Mouse (Mus musculus) layer of hippocampus, adult 9-11 months (tissue): Measurements from ENCODE around the gene Ptgir.

Experiments
- DNase-seq: peaks from one replicate; pipeline ENCODE4 v3.0.0; 2022

The Ptgir gene

GRCm38 (mm10) chr7:16892352-16892730, 13.9 kb upstream of the Ptgir start:
- DNase-seq, result no peak

- DNase-seq, result no peak
These were observed 12.7 kb upstream of the Ptgir start for GRCm38 (mm10) chr7:16893612-16894011.

DNA sequence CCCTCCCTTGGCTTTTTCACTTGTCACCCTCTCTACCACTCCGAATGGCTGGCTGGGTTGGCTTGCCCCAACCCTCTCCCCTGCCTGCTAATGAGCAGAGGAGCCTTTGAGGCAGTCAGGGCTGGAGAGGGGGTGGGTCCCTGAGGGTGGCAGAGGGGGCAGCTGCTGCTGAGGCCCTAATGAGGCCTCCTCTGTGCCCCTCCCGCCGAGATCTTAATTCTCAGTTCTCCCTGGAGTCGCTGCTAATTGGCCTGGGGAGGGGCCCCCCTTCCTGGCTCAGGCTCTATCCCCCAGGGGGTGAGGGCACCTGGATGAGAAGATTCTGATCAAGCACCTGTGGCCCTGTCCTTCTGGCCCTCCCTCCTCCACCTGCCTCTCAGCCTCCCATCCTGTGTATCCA, 12.0 kb upstream of the Ptgir start:
- no peak for DNase-seq

DNA sequence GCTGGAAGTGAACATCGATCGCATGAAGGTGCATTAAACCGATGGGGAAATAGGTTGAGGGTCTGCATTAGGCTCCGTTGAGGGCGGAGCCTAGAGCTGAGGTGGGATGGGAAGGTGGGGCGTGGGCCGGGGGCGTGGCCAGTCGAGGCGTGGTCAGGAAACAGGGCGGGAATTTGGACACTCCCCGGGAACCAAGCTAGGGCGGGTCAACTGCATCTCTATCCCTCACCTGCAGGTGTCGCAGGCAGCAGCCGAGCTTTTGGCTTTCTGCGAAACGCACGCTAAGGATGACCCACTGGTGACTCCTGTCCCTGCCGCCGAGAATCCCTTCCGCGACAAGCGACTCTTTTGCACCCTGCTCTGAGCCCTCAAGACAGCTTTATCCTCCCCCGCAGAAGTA, 11.3 kb upstream of the Ptgir start:
- no peak for DNase-seq

GRCm38 (mm10) chr7:16895511-16895910, 10.8 kb upstream of the Ptgir start:
- DNase-seq, result no peak

DNA sequence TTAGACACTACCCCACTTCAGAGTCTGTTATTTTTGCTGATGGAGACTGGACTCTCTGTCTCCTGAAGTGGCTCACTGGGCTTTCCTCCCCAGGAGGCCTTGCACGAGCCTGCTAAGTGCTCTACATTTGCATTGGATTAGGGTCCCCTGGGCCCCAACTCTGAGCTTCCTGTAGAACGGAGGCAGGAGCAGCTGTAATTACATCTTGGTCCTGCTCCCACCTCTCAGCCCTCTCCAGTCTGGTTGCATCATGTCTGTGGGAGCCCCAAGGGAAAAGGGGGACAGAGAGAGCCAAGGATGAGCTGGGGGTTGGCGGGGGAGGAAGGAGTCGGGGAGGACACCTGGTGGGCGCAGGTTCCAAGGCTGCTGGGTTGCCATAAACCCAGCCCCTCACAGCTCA, 5.8 kb upstream of the Ptgir start:
- no peak for DNase-seq

DNA sequence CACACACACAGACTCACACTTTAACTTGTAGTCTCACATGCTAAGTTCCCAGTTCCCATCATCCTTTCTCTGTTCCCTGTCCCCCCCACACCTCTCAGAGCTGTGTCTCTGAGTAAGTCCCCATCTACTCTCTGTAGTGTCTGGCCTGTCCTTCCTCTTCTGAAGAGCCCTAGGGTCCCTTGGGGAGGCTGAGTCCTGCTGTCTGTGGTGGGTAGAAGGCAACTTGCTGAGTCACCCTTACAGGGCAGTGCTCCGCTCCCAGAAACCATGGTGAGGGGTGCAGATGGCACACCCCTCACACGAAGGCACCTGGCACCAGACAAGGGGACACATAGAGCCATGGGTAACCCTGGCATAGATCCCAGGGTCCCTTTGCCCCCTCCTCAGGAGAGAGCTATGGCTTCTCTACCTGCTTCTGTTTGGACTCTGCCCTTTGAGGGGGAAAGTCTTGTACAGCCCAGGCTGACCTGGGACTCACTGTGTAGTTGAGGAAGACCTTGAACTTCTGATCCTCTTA, 2.8 kb upstream of the Ptgir start:
- DNase-seq, result no peak

DNA sequence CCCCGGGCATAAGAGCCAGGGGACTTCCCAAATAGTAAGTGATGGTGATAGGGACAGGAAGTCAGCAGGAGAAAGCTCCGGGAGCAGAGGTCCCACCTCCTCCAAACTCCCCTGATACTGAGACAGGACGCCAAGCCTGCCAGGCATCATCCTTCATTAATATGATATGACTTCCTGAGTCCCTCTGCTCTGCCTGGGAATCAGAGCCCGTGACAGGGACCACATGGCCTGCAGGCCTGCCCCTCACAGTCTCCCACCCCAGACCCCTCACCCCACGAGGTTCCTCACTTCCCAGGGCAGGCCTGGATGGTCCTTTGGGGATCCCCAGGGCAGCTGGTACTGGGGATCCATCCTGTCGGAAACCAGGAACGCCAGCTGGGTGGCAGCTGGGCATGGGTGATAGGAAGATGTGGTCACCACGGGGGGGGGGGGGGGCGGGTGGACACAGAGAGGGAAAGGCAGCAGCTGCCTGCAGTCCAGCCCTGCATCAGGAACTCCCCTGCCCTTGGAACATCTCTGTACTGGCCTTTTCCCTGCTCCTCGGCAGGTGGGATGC, 2.1 kb upstream of the Ptgir start:
- DNase-seq, result no peak

DNA sequence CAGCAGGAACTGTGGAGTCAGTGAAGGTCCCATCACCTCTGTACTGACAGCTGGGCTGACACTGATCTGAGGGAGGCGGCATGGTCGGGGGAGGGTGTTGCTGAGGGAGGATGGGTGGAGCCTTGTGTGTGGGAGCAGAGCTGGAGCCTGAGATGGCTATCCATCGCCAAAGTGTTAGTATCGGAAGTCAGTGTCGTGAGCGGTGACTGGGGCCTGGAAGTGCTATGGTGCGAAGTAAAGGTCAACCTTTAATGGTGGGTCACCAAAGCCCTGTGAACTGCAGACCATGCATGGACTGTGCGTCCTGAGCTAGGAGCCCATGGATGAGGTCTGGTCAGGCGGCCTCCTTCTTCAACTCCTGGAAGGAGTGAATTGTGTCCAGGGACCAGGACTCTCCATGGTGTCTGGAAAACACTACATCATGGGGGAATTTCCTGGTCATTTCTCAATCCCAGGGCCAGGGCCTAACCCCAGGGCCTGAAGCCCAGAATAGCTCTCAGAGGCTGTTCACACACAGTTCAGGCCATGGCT, 734 bp upstream of the Ptgir start:
- no peak for DNase-seq

GRCm38 (mm10) chr7:16906889-16907559, 734 bp downstream of the Ptgir start:
- DNase-seq, result no peak

- no peak for DNase-seq
These were observed 1.6 kb downstream of the Ptgir start for GRCm38 (mm10) chr7:16907842-16908241.

GRCm38 (mm10) chr7:16908367-16908766, 2.1 kb downstream of the Ptgir start:
- no peak for DNase-seq

- no peak for DNase-seq
These were observed 2.6 kb downstream of the Ptgir start for GRCm38 (mm10) chr7:16908859-16909258.

DNA sequence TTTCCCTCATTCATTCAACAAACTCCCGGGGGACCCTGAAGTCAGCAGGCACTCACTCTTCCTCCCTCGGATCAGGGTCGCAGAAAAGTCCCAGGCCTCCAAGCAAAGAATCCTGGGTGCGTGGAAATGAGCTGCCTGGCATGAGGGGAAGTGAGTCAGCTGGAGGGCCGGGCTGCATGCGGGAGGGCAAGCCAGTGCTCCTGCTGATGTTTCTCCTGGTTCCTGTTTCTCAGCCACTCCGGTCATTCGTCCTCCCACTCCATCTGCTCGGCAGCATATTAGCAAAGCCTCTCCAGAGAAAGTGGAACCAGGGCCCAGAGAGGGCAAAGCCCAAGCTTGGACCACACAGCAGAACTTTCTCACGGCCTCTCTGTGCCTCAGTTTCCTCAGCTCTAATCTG, 3.6 kb downstream of the Ptgir start:
- no peak for DNase-seq

- DNase-seq, result no peak
These were observed 5.6 kb downstream of the Ptgir start for GRCm38 (mm10) chr7:16911904-16912303.

DNA sequence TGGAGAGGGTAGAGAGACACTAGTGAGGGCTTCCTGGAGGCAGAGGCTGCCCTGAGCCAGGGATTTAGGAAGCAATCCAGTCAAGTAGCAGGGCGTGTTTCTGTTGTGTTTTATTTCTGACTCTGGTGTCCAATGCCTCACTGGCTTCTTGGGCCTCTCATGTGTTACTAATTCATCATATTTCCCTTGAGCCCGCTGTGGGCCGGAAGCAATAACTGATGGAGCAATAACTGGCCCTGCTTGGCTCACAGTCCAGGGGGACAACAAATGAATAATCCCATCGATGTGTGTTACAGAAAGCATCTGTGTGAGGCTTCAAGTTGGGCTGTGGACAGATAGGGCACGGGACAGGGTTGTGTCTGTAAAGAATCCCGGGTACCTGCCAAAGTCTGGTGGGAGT, 6.1 kb downstream of the Ptgir start:
- DNase-seq, result no peak

DNA sequence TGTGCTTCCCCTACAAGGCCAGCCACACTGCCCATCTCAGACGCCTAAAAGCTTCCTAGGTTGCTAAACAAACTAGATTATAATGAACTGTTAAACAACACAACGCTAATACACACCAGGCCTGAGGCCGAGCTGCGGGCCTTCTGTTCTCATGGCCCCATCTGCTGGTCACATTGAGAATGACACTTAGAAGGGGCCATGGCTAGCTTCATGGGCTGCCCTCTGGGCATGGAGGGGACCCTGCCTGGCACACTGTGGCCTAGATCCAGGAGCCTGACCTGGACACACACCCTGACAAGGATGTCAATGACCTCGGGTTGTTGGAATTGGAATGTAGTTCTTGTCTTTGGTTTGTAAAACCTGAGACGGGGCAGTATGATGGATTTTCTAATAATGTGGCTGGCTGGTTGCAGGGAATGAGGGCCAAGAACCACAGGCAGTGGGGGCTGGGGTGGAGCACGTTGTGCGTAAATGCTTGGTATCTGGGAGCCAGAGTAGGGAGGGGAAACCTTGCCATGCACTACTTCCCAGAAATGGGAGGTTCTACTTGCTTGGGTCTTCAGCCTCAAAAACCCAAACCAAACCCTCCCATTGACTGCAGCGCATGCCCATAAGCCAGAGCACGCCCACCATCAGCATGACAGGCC, 7.6 kb downstream of the Ptgir start:
- DNase-seq, result peak; percentile 67

DNA sequence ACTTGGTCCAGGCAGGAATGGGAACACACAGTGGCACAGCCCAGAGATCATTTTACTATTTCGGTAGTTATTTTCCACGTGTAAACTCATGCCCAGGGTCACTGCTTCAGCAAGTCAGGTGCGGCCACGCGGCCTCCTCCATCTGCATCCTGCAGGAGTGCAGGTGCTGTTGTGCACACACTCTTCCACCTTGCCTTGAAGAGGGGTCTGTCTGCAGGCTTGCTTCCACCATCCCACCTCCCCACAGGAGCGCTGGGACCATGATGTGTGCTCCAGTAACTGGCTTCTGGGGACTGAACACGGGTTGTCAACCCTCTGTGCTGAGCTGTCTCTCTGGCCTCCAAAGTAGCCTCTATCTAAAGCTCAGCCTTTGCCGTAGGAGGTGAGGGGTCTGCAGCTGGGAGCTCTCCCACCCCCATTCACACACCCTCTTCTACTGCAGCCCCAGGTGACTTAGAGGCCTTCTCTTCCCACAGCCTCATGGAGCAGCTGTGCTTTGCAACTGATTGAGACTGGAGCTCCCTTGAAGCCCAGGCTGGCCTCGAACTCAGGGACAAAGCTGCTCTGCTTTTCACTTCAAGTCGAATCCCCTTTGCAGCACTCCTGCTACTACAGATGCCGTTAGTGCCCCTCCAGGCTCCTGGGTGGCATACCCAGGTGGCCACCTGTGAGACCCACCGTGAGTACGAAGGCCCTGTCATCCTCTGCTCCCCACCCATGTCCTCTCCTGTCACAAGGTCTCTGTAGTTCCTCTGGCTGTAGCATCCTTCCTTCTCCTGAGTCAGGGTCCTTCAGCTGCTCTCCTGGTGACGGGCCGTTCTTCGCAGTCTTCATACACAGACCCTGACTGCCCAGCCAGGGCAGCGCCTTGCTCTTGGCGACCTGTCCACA, 8.4 kb downstream of the Ptgir start:
- DNase-seq, result no peak

DNA sequence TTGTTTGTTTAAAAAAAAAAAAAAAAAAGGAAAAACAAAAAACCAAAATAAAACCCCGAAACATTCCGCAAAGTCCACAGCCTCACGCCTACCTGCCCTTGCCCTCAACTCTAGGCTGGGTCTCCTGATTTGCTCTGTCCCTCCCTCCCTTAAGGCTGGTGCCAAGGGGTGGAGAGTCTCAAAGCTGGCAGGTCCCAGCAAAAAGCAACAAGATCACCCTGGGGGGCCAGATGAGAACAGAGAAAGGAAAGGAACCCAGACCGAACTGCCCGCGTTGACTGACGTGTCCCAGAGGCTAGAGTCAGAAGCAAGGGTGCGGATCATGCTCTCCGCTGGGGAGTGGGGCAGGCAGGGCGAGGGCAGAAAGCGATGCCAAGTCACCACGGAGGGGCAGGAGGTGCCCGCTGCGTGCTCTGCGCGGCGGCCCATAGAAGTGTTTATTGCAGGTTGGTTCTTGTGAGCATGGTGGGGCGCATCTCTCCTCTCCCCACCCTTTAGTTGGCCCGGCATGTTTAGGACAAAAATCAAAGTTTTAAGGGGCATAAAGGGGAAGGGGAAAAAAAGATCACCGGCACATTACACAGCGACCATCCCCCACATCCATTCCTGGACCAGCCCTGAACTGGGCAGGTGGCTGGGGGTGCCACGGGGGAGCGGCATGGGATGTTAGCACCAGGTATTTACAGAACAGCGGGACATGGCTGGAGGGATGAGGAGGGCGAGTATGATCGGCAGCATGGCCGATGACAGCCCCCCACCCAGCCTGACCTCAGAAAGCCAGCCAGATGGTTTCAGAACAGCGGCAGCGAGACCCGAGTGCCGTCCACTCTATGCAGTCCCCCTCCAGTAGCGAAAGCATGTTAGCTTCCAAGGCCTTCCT, 9.4 kb downstream of the Ptgir start:
- DNase-seq, result no peak

DNA sequence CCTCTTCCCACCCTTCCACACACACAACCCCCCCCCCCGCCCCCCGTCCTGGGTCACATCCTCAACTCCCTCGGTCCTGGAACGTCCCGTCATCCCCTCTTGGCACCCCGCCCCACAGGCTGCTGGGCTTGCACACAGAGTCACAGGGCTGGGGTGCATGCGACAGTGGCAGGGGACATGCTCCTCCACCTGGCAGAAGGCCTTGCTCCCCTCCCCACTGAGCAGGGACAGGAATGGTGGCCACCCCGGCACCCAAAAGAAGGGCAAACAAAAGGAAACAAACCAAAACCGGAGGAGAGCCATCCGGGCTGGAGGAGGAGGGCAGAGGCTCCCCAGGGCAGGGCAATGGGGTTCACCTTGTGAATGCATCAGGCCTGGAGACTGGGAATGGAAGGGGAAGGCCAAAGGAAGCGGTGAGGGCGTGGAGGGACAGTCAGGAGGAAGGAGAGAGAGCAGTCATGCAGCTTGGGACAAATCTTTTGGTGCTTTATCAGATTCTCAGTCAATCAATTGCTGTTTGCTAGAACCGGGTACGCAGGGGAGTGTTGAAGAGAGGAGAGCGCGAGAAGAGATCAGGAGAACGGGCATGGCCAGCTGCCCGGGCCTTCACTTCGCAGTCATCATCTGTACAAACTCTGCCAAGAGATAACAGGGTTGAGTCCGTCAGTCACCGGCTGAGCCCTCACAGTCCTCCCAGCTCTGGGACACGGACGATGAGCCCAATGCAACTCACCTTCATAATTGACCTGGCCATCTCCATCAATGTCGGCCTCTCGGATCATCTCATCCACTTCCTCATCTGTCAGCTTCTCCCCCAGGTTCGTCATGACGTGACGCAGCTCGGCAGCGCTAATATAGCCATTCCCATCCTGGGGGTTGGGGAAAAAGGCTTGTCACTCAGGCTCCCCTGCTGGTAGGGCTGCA, 10.3 kb downstream of the Ptgir start:
- DNase-seq, result no peak

GRCm38 (mm10) chr7:16917447-16917846, 11.2 kb downstream of the Ptgir start:
- no peak for DNase-seq
